Mouse (Mus musculus) forebrain, embryonic 11.5 days (tissue): ENCODE results near the gene Tmco4. TPM values are rescaled to one million over a fixed set of nuclear protein-coding genes. Genes with fewer than 3 reads are reported as not detected.

ENCODE experiments used
- ATAC-seq: fragments of 200-750 bp; cut with Nextera tagmentation; replicated peaks from 2 replicates; pipeline ENCODE4 v1.8.0; 2017; ENCODE audit warnings: moderate TSS enrichment; ENCODE audit not compliant: low FRiP score
- DNase-seq: peaks from one replicate; pipeline ENCODE4 v3.0.0-alpha.2; 2017; ENCODE audit warnings: low spot score
- H3K27ac ChIP-seq: fragments of 300-500 bp; sonication (generic); 2 replicates; pipeline ENCODE4 v1.5.1; 2014; ENCODE audit warnings: low read depth, low read length
- H3K27me3 ChIP-seq: fragments of 300-500 bp; sonication (generic); 2 replicates; pipeline ENCODE4 v1.6.1; 2014; ENCODE audit warnings: mild to moderate bottlenecking, low read length, mixed read lengths; ENCODE audit not compliant: control insufficient read depth, insufficient read depth
- H3K36me3 ChIP-seq: fragments of 300-500 bp; sonication (generic); 2 replicates; pipeline ENCODE4 v1.6.1; 2014; ENCODE audit warnings: mild to moderate bottlenecking, low read length, moderate library complexity, mixed read lengths; ENCODE audit not compliant: control insufficient read depth, insufficient read depth
- H3K4me1 ChIP-seq: fragments of 300-500 bp; sonication (generic); replicated peaks from 2 replicates; pipeline ENCODE4 v1.6.1; 2014; ENCODE audit warnings: low read length, mixed read lengths; ENCODE audit not compliant: control insufficient read depth, insufficient read depth
- H3K4me2 ChIP-seq: fragments of 300-500 bp; sonication (generic); 2 replicates; pipeline ENCODE4 v1.6.1; 2014; ENCODE audit warnings: low read depth, mild to moderate bottlenecking, low read length, moderate library complexity, mixed read lengths; ENCODE audit not compliant: severe bottlenecking
- H3K4me3 ChIP-seq: fragments of 300-500 bp; sonication (generic); 2 replicates; pipeline ENCODE4 v1.5.1; 2014; ENCODE audit warnings: low read depth, low read length
- H3K9ac ChIP-seq: fragments of 300-500 bp; sonication (generic); 2 replicates; pipeline ENCODE4 v1.6.1; 2014; ENCODE audit warnings: low read length
- H3K9me3 ChIP-seq: fragments of 300-500 bp; sonication (generic); 2 replicates; pipeline ENCODE4 v1.6.1; 2016; ENCODE audit warnings: low read length, mixed read lengths; ENCODE audit not compliant: control insufficient read depth
- WGBS: fragments of 180-500 bp; shearing (Covaris S2); extraction: QIAGEN DNeasy Blood & Tissue Kit; methylation state at CpG from one replicate; pipeline ENCODE4 v1.1.7; 2014; 5-methylcytosine and 5-hydroxymethylcytosine counted together
- polyA plus RNA-seq: library from polyadenylated mRNA; unstranded; fragments of >200 nt; fragmentation: Nextera tagmentation; extraction: Ambion mirVana; gene quantifications from 2 replicates; pipeline ENCODE4 v1.2.1, GENCODE M21; 2014

Gene Tmco4
- polyA plus RNA-seq, 1 experiment from 2014 or later, result 0.96 TPM

DNA sequence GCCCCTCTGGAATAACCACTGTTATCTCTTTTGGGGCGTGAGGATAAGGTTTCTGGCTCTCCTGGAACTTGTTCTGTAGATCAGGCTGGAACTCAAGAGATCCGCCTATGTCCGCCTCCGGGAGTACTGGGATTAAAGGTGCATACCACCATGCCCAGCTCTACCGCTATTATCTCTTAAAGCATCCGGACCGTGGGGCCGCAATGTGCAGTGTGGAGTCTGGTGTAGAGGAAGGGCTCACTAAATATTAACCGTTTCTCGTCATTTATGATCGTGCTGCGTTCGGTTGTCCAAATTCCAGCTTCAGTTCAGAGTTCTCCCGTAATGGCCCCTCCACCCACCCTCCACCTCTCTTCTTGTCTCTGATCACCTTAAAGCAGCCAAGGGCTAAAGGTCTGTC, 45.7 kb downstream of the Tmco4 start:
- no peak for DNase-seq
- ATAC-seq, result no peak
- Histone ChIP-seq H3K4me1 (no peaks in the 10 kb centered on the region), H3K36me3 (no peaks in the 10 kb centered on the region), H3K9ac (no peak overlapping the region), H3K27ac (no peak overlapping the region), H3K9me3 (no peaks in the 10 kb centered on the region), H3K4me2 (no peak overlapping the region), H3K4me3 (no peak overlapping the region), H3K27me3 (no peaks in the 10 kb centered on the region)
- WGBS, result 92% methylated on average over 14 of the region's 14 CpGs

DNA sequence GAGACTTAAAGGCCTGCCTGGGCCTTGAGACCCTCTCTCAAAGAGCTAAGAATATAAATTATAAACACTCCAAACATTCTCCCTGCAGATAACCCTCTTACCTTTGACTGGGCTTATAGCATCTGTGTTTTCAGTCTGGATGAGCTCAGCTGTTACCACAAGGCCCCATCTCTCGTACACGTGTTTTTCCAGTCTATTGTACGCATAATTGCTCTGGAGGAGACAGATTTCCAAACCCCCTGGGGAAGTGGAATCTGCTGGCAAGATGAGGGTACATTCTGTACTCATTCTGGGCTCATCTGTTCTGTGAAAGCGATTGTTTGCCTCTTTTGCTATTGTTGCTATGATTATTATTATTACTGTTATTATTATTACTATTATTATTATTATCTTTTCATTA, 46.3 kb downstream of the Tmco4 start:
- Histone ChIP-seq H3K27ac (no peak overlapping the region), H3K27me3 (no peaks in the 10 kb centered on the region), H3K4me3 (no peak overlapping the region), H3K36me3 (no peaks in the 10 kb centered on the region), H3K4me1 (no peaks in the 10 kb centered on the region), H3K4me2 (no peak overlapping the region), H3K9ac (no peak overlapping the region), H3K9me3 (no peaks in the 10 kb centered on the region)
- DNase-seq (no peak), ATAC-seq (no peak)
- WGBS, result 69% methylated on average over 4 of the region's 4 CpGs

DNA sequence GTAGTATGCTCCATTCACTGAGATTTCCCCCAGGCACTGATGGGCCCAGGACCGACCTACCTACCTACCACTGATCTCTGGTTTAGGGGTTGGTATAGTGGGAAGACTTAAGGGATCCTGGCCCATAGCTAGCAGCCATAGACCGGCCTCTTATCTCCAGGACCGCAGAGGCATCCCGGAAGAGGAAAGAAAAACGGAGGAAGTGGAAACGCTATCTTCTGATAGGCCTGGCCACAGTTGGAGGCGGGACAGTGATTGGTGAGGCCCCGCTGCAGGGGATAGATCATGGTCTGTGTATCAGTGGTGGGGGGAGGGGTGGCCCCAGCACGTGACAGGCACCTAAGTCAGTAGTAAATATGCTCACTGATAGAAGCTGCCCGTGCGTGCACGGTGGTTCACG, 46.7 kb downstream of the Tmco4 start:
- DNase-seq (no peak), ATAC-seq (no peak)
- Histone ChIP-seq H3K4me1 (peaks cover 2% of the 10 kb centered on the region; the same call in 1 of the 2 replicates), H3K9ac (no peak overlapping the region), H3K27ac (no peak overlapping the region), H3K27me3 (no peaks in the 10 kb centered on the region), H3K36me3 (no peaks in the 10 kb centered on the region), H3K4me2 (no peak overlapping the region), H3K4me3 (no peak overlapping the region), H3K9me3 (no peaks in the 10 kb centered on the region)
- WGBS, result 72% methylated on average over 13 of the region's 13 CpGs

DNA sequence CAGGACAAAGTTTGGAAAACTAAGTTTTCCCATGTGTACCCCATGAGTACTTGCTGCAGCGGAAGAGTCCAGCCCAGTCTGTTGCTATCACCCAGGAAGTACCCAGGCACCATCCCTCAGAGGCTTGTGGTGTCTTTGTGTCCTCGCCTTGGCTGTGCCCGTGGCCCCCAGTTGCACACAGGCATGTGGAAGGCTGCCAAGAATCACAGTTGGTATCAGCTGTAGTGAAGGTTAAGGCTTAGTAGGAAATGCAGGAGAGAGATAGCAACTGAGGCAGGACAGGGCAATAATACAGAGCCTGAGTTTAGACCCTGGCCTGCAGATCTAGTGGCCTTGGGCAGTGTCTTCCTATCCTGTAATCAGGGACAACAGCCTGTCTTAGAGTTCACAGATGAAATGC, 47.7 kb downstream of the Tmco4 start:
- peaks cover 4% of the 10 kb centered on the region; the same call in 1 of the 2 replicates for H3K4me1 ChIP-seq
- no peak overlapping the region for H3K9ac ChIP-seq
- H3K27me3 ChIP-seq, result no peaks in the 10 kb centered on the region
- DNase-seq (no peak), ATAC-seq (no peak)
- no peak overlapping the region for H3K4me3 ChIP-seq
- no peak overlapping the region for H3K27ac ChIP-seq
- no peaks in the 10 kb centered on the region for H3K36me3 ChIP-seq
- H3K9me3 ChIP-seq, result no peaks in the 10 kb centered on the region
- H3K4me2 ChIP-seq, result no peak overlapping the region
- 96% methylated on average over 3 of the region's 3 CpGs for WGBS

- H3K27ac ChIP-seq, result no peak overlapping the region
- DNase-seq, result no peak
Measured at GRCm38 (mm10) chr4:139024379-139024778, 51.7 kb downstream of the Tmco4 start.

GRCm38 (mm10) chr4:139030675-139031074, 58.0 kb downstream of the Tmco4 start:
- ATAC-seq (no peak), DNase-seq (no peak)
- H3K27me3 ChIP-seq, result no peaks in the 10 kb centered on the region
- H3K9me3 ChIP-seq, result no peaks in the 10 kb centered on the region
- no peak overlapping the region for H3K4me3 ChIP-seq
- no peak overlapping the region for H3K9ac ChIP-seq
- no peak overlapping the region for H3K4me2 ChIP-seq
- H3K4me1 ChIP-seq, result no peaks in the 10 kb centered on the region; the same call in 1 of the 2 replicates
- WGBS, result 72% methylated on average over 6 of the region's 6 CpGs
- H3K27ac ChIP-seq, result no peak overlapping the region
- no peaks in the 10 kb centered on the region for H3K36me3 ChIP-seq

More at GRCm38 (mm10) chr4:139024379-139024778, 51.7 kb downstream of the Tmco4 start:
- Histone ChIP-seq H3K36me3 (no peaks in the 10 kb centered on the region), H3K4me3 (no peak overlapping the region), H3K9me3 (no peaks in the 10 kb centered on the region), H3K9ac (no peak overlapping the region), H3K4me1 (peaks cover 4% of the 10 kb centered on the region; the same call in 1 of the 2 replicates), H3K4me2 (no peak overlapping the region), H3K27me3 (no peaks in the 10 kb centered on the region)
- ATAC-seq, result no peak
- 10% methylated on average over 2 of the region's 2 CpGs for WGBS

- DNase-seq, result no peak
Measured at GRCm38 (mm10) chr4:139032521-139032920, 59.8 kb downstream of the Tmco4 start.

GRCm38 (mm10) chr4:139033263-139034009, 60.7 kb downstream of the Tmco4 start:
- ATAC-seq, result no peak

More at GRCm38 (mm10) chr4:139032521-139032920, 59.8 kb downstream of the Tmco4 start:
- Histone ChIP-seq H3K36me3 (no peaks in the 10 kb centered on the region), H3K4me2 (no peak overlapping the region), H3K27ac (no peak overlapping the region), H3K9ac (no peak overlapping the region), H3K4me1 (no peaks in the 10 kb centered on the region; the same call in 1 of the 2 replicates), H3K9me3 (no peaks in the 10 kb centered on the region; the same call in 1 of the 2 replicates), H3K27me3 (no peaks in the 10 kb centered on the region), H3K4me3 (no peak overlapping the region)
- WGBS, result 74% methylated on average over 12 of the region's 12 CpGs
- ATAC-seq, result no peak

GRCm38 (mm10) chr4:139034010-139034367, 61.3 kb downstream of the Tmco4 start:
- Histone ChIP-seq H3K4me1 (peaks cover 2% of the 10 kb centered on the region), H3K4me2 (no peak overlapping the region), H3K9me3 (no peaks in the 10 kb centered on the region; the same call in 1 of the 2 replicates), H3K27me3 (no peaks in the 10 kb centered on the region), H3K4me3 (no peak overlapping the region), H3K36me3 (no peaks in the 10 kb centered on the region), H3K9ac (no peak overlapping the region), H3K27ac (no peak overlapping the region)
- 84% methylated on average over 8 of the region's 8 CpGs for WGBS
- no peak for DNase-seq
- no peak for ATAC-seq

More at GRCm38 (mm10) chr4:139033263-139034009, 60.7 kb downstream of the Tmco4 start:
- no peak for DNase-seq
- no peak overlapping the region for H3K27ac ChIP-seq
- no peaks in the 10 kb centered on the region for H3K27me3 ChIP-seq
- H3K9me3 ChIP-seq, result no peaks in the 10 kb centered on the region; the same call in 1 of the 2 replicates
- no peak overlapping the region for H3K4me3 ChIP-seq
- no peaks in the 10 kb centered on the region for H3K36me3 ChIP-seq
- no peak overlapping the region for H3K4me2 ChIP-seq
- H3K9ac ChIP-seq, result no peak overlapping the region
- 83% methylated on average over 11 of the region's 11 CpGs for WGBS
- peaks cover 2% of the 10 kb centered on the region; the same call in 1 of the 2 replicates for H3K4me1 ChIP-seq
